Mouse (Mus musculus) embryonic facial prominence, embryonic 15.5 days (tissue): ENCODE results near the gene Acsl4. TPM values are rescaled to one million over a fixed set of nuclear protein-coding genes. Genes with fewer than 3 reads are reported as not detected.

Experiments
- ATAC-seq: fragments of 200-750 bp; cut with Nextera tagmentation; 2 replicates; pipeline ENCODE4 v1.8.0; 2017; ENCODE audit warnings: low read depth, moderate TSS enrichment; ENCODE audit not compliant: insufficient number of reproducible peaks, low FRiP score, low TSS enrichment
- H3K27ac ChIP-seq: fragments of 300-500 bp; sonication (generic); replicated peaks from 2 replicates; pipeline ENCODE4 v1.5.1; 2015; ENCODE audit warnings: mild to moderate bottlenecking, inconsistent platforms
- H3K27me3 ChIP-seq: fragments of 300-500 bp; sonication (generic); 2 replicates; pipeline ENCODE4 v1.6.1; 2015; ENCODE audit warnings: inconsistent platforms
- H3K36me3 ChIP-seq: fragments of 300-500 bp; sonication (generic); 2 replicates; pipeline ENCODE4 v1.6.1; 2015; ENCODE audit warnings: mild to moderate bottlenecking, inconsistent platforms
- H3K4me1 ChIP-seq: fragments of 300-500 bp; sonication (generic); 2 replicates; pipeline ENCODE4 v1.6.1; 2015; ENCODE audit warnings: inconsistent platforms
- H3K4me2 ChIP-seq: fragments of 300-500 bp; sonication (generic); replicated peaks from 2 replicates; pipeline ENCODE4 v1.6.1; 2015; ENCODE audit warnings: mild to moderate bottlenecking, inconsistent platforms
- H3K4me3 ChIP-seq: fragments of 300-500 bp; sonication (generic); replicated peaks from 2 replicates; pipeline ENCODE4 v1.5.1; 2015; ENCODE audit warnings: mild to moderate bottlenecking, inconsistent platforms
- H3K9ac ChIP-seq: fragments of 300-500 bp; sonication (generic); 2 replicates; pipeline ENCODE4 v1.6.1; 2015; ENCODE audit warnings: inconsistent platforms
- H3K9me3 ChIP-seq: fragments of 300-500 bp; sonication (generic); replicated peaks from 2 replicates; pipeline ENCODE4 v1.6.1; 2016; ENCODE audit warnings: inconsistent platforms
- WGBS: fragments of 180-500 bp; shearing (Covaris S2); methylation state at CpG from one replicate; pipeline ENCODE4 v1.1.7; 2015; 5-methylcytosine and 5-hydroxymethylcytosine counted together
- polyA plus RNA-seq: library from polyadenylated mRNA; unstranded; fragments of >200 nt; fragmentation: Nextera tagmentation; extraction: Ambion mirVana; gene quantifications from 2 replicates; pipeline ENCODE4 v1.2.1, GENCODE M21; 2015

Acsl4 gene
- polyA plus RNA-seq, 1 experiment from 2014 or later: 13.1 TPM

GRCm38 (mm10) chrX:142304592-142304991 lies 85.7 kb downstream of the Acsl4 start:
- no peak for ATAC-seq
- H3K27ac ChIP-seq: no peak overlapping the region
- no peak overlapping the region for H3K4me2 ChIP-seq
- no peaks in the 10 kb centered on the region for H3K9me3 ChIP-seq
- no peak overlapping the region for H3K9ac ChIP-seq
- no peak overlapping the region for H3K4me3 ChIP-seq
- peaks cover 9% of the 10 kb centered on the region for H3K4me1 ChIP-seq
- H3K27me3 ChIP-seq: peaks cover 35% of the 10 kb centered on the region
- H3K36me3 ChIP-seq: no peaks in the 10 kb centered on the region

- ATAC-seq: no peak
- no peak overlapping the region for H3K4me3 ChIP-seq
- H3K27me3 ChIP-seq: peaks cover 35% of the 10 kb centered on the region
- no peak overlapping the region for H3K4me2 ChIP-seq
- no peak overlapping the region for H3K9ac ChIP-seq
- 44% methylated on average over 2 of the region's 2 CpGs for WGBS
- H3K4me1 ChIP-seq: peaks cover 9% of the 10 kb centered on the region
- no peak overlapping the region for H3K27ac ChIP-seq
- H3K9me3 ChIP-seq: no peaks in the 10 kb centered on the region
- no peaks in the 10 kb centered on the region for H3K36me3 ChIP-seq
Observed at GRCm38 (mm10) chrX:142303456-142303855, 86.9 kb downstream of the Acsl4 start.

GRCm38 (mm10) chrX:142285905-142286304 lies 104.4 kb downstream of the Acsl4 start:
- Histone ChIP-seq H3K9me3 (no peaks in the 10 kb centered on the region), H3K9ac (no peak overlapping the region), H3K4me3 (no peak overlapping the region), H3K4me1 (no peaks in the 10 kb centered on the region), H3K27me3 (peaks cover 4% of the 10 kb centered on the region; the same call in 1 of the 2 replicates), H3K4me2 (no peak overlapping the region), H3K36me3 (no peaks in the 10 kb centered on the region), H3K27ac (no peak overlapping the region)
- ATAC-seq: no peak
- WGBS: 45% methylated on average over 5 of the region's 5 CpGs

GRCm38 (mm10) chrX:142276573-142276972 lies 113.8 kb downstream of the Acsl4 start:
- H3K4me1 ChIP-seq: no peaks in the 10 kb centered on the region
- 52% methylated on average over 3 of the region's 3 CpGs for WGBS
- H3K36me3 ChIP-seq: no peaks in the 10 kb centered on the region
- H3K27ac ChIP-seq: no peak overlapping the region
- 0 out of 2 replicates have a peak, but pooled peaks cover 5% of the 10 kb centered on the region for H3K27me3 ChIP-seq
- no peak for ATAC-seq
- no peak overlapping the region for H3K9ac ChIP-seq
- H3K9me3 ChIP-seq: no peaks in the 10 kb centered on the region
- no peak overlapping the region for H3K4me2 ChIP-seq
- H3K4me3 ChIP-seq: no peak overlapping the region

- H3K4me3 ChIP-seq: no peak overlapping the region
- H3K9me3 ChIP-seq: no peaks in the 10 kb centered on the region
- no peak for ATAC-seq
- no peaks in the 10 kb centered on the region for H3K36me3 ChIP-seq
- H3K27ac ChIP-seq: no peak overlapping the region
- no peaks in the 10 kb centered on the region for H3K4me1 ChIP-seq
- H3K27me3 ChIP-seq: 0 out of 2 replicates have a peak, but pooled peaks cover 5% of the 10 kb centered on the region
- no peak overlapping the region for H3K4me2 ChIP-seq
- H3K9ac ChIP-seq: no peak overlapping the region
- WGBS: 61% methylated on average over 3 of the region's 3 CpGs
Observed at GRCm38 (mm10) chrX:142276031-142276430, 114.3 kb downstream of the Acsl4 start.

Other genes starting within 250 kb of the Acsl4 start
- gene Gucy2f, start 193.6 kb downstream of the Acsl4 start, polyA plus RNA-seq: not detected in 2 replicates
- gene Nxt2, start 163.8 kb downstream of the Acsl4 start, polyA plus RNA-seq: 17.2 and 17.7 TPM in 2 replicates
- gene Kcne1l, start 84.2 kb downstream of the Acsl4 start, polyA plus RNA-seq: 28.2 and 30.7 TPM in 2 replicates